Mouse (Mus musculus) liver, postnatal 0 days (tissue): ENCODE data around the gene Zfp704.

Experiments used
- CTCF ChIP-seq: sonication (generic); IDR thresholded peaks from 2 replicates; pipeline ENCODE4 v1.5.1; 2016; ENCODE audit warnings: antibody characterized with exemption, low read depth
- EP300 ChIP-seq: IDR thresholded peaks from 2 replicates; pipeline ENCODE4 v1.6.1; 2016; ENCODE audit warnings: antibody characterized with exemption, low read depth, mild to moderate bottlenecking

- no peak for TF ChIP-seq EP300
- no peak for TF ChIP-seq CTCF
Measured at GRCm38 (mm10) chr3:9423669-9424068, 186.2 kb downstream of the Zfp704 start.
